In genomic region chrX:51635756-51636155, GRCm38 (mm10) we compare ENCODE assay signal across 24 mouse cellular contexts.
"Had no signal": no experiment of that assay in that cellular context is flagged by ENCODE, and none has a peak within 500 bp of the region (broad histone marks: within the 10 kb centered on the region; RNA-seq: fewer than 3 reads in every experiment).

No protein-coding gene starts in this region.

- H3K9me3 ChIP-seq: limb, embryonic 12.5 days; limb, embryonic 15.5 days; lung, embryonic 15.5 days; megakaryocyte, embryonic 14.5 days; midbrain, embryonic 12.5 days; midbrain, embryonic 15.5 days; neural tube, embryonic 13.5 days had no signal

- H3K27ac ChIP-seq: kidney, postnatal 0 days; layer of hippocampus, adult 2 months; left cerebral cortex, adult 2 months; limb, embryonic 12.5 days; limb, embryonic 15.5 days; liver, embryonic 14.5 days; lung, embryonic 15.5 days; midbrain, embryonic 12.5 days; midbrain, embryonic 15.5 days; neural tube, embryonic 13.5 days had no signal

- H3K4me1 ChIP-seq: lung, embryonic 15.5 days; megakaryocyte, embryonic 14.5 days; midbrain, embryonic 12.5 days; midbrain, embryonic 15.5 days; neural tube, embryonic 13.5 days had no signal

- H3K4me2 ChIP-seq: limb, embryonic 12.5 days; limb, embryonic 15.5 days; liver, embryonic 11.5 days; lung, embryonic 15.5 days; midbrain, embryonic 12.5 days; midbrain, embryonic 15.5 days; neural tube, embryonic 13.5 days had no signal

- DNase-seq: kidney, adult 2 months; kidney, postnatal 25 days; layer of hippocampus, adult 9-11 months; layer of hippocampus, postnatal 36 days; left cerebral cortex, postnatal 4 days; liver, postnatal 0 days; lung, postnatal 10 days; lung, postnatal 36 days; right cerebral cortex, postnatal 25 days; spleen, adult 18-20 months; thymus, adult 18-20 months; thymus, postnatal 36 days had no signal

- ATAC-seq: liver, postnatal 0 days; midbrain, embryonic 15.5 days had no signal

- H3K27me3 ChIP-seq: limb, embryonic 15.5 days; lung, embryonic 15.5 days; midbrain, embryonic 12.5 days; midbrain, embryonic 15.5 days; neural tube, embryonic 13.5 days had no signal

- H3K9ac ChIP-seq: limb, embryonic 12.5 days; limb, embryonic 15.5 days; liver, embryonic 14.5 days; liver, postnatal 0 days; lung, embryonic 15.5 days; midbrain, embryonic 12.5 days; midbrain, embryonic 15.5 days; neural tube, embryonic 13.5 days had no signal

- H3K4me3 ChIP-seq: layer of hippocampus, adult 2 months; left cerebral cortex, adult 2 months; limb, embryonic 12.5 days; limb, embryonic 15.5 days; lung, embryonic 15.5 days; megakaryocyte, embryonic 14.5 days; midbrain, embryonic 12.5 days; midbrain, embryonic 15.5 days; neural tube, embryonic 13.5 days had no signal

- H3K36me3 ChIP-seq: limb, embryonic 12.5 days; limb, embryonic 15.5 days; lung, embryonic 15.5 days; midbrain, embryonic 12.5 days; midbrain, embryonic 15.5 days; neural tube, embryonic 13.5 days had no signal
